Mouse (Mus musculus): ENCODE measurements around the gene Ebp. TPM values are rescaled to one million over a fixed set of nuclear protein-coding genes. Genes with fewer than 3 reads are reported as not detected.

Gene Ebp
- polyA plus RNA-seq, 1 experiment from 2014 or later = 25.5 TPM

DNA sequence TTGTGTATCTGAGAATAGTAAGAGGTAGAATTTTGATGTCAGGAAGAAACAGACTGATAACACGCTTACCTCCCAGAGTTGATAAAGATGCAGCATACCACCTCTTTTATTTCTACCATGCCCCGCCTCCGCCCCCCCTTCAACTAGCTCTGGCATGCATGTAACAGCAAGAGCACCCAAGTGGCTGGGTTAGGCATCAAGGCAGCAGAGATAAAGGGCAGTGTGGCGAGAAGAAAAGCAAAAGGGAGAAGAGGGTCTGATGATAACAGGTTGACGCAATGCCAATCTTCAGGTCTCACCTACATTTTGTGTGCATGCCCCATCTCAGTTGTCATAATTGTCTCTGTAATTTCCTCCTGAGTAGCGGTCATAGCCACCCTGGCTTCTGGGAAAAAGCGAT, 50.4 kb downstream of the Ebp start:
- WGBS = 91% methylated on average over 7 of the region's 7 CpGs

DNA sequence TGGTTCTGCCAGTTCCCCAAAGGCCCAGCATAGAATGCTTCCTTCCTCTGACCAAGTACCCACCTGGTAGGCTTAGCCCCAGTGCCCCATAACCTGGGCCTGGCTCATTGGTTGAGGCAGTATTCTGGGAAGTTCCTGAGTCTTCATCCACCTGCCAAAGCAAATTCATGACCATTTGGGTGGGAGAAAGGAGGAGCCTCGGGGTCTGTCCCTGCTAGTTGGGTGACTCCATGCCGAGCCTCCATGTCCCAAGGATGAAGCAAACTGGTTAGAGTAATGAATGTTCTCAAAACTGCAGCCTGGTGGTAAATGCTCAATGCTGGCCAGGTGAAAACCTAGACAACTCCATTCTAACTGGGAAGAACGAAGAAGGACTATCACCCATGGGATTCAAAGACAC, 52.3 kb downstream of the Ebp start:
- H3K27me3 ChIP-seq (ENCODE audit: control insufficient read depth, insufficient read depth, low read length) = no peaks in the 10 kb centered on the region
- H3K27ac ChIP-seq (replicated peaks; ENCODE audit: low read depth, low read length) = no peak overlapping the region
- 0 out of 2 replicates have a peak, but pooled peaks cover 9% of the 10 kb centered on the region for H3K4me1 ChIP-seq (ENCODE audit: control insufficient read depth, insufficient read depth, low read length)
- no peak for ATAC-seq (ENCODE audit: insufficient number of reproducible peaks, low FRiP score, low TSS enrichment, low read depth)
- H3K4me3 ChIP-seq (ENCODE audit: low read depth, low read length) = no peak overlapping the region
- DNase-seq (ENCODE audit: low spot score) = no peak
- no peak overlapping the region for H3K4me2 ChIP-seq (ENCODE audit: low read depth, severe bottlenecking)
- H3K36me3 ChIP-seq (ENCODE audit: control insufficient read depth, insufficient read depth, low read length) = peaks cover 4% of the 10 kb centered on the region; the same call in 1 of the 2 replicates
- 74% methylated on average over 3 of the region's 3 CpGs for WGBS
- H3K9me3 ChIP-seq (ENCODE audit: control insufficient read depth, low read length) = no peaks in the 10 kb centered on the region
- no peak overlapping the region for H3K9ac ChIP-seq (ENCODE audit: low read length)

More for the DNA sequence above, 50.4 kb downstream of the Ebp start:
- Histone ChIP-seq H3K36me3 (ENCODE audit: control insufficient read depth, insufficient read depth, low read length) (peaks cover 4% of the 10 kb centered on the region; the same call in 1 of the 2 replicates), H3K9me3 (ENCODE audit: control insufficient read depth, low read length) (no peaks in the 10 kb centered on the region), H3K27ac (replicated peaks; ENCODE audit: low read depth, low read length) (no peak overlapping the region), H3K4me3 (ENCODE audit: low read depth, low read length) (no peak overlapping the region), H3K27me3 (ENCODE audit: control insufficient read depth, insufficient read depth, low read length) (no peaks in the 10 kb centered on the region), H3K4me2 (ENCODE audit: low read depth, severe bottlenecking) (no peak overlapping the region), H3K4me1 (ENCODE audit: control insufficient read depth, insufficient read depth, low read length) (0 out of 2 replicates have a peak, but pooled peaks cover 9% of the 10 kb centered on the region), H3K9ac (ENCODE audit: low read length) (no peak overlapping the region)
- ATAC-seq (ENCODE audit: insufficient number of reproducible peaks, low FRiP score, low TSS enrichment, low read depth) (no peak), DNase-seq (ENCODE audit: low spot score) (no peak)

DNA sequence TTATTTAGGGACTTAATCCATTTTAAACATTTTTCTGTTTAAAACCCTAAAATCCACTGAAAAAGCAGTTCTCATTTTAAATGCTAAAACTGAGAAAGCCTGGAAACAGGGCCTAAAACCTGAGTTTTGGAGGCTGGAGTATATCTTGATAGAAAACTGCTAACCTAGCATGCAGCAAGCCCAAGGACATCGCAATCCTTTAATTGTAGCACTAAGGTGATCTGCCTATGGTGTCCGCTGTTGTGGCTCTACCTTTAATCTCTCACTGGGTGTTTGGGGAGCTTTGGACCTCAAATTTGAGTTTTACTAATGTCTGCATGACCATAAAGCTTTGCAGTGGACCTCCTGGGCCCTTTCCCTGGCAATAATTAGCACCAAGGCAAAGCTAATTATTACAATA, 52.9 kb downstream of the Ebp start:
- no peaks in the 10 kb centered on the region for H3K27me3 ChIP-seq (ENCODE audit: control insufficient read depth, insufficient read depth, low read length)
- no peak overlapping the region for H3K9ac ChIP-seq (ENCODE audit: low read length)
- peaks cover 4% of the 10 kb centered on the region; the same call in 1 of the 2 replicates for H3K36me3 ChIP-seq (ENCODE audit: control insufficient read depth, insufficient read depth, low read length)
- no peak overlapping the region for H3K4me3 ChIP-seq (ENCODE audit: low read depth, low read length)
- H3K4me1 ChIP-seq (ENCODE audit: control insufficient read depth, insufficient read depth, low read length) = 0 out of 2 replicates have a peak, but pooled peaks cover 9% of the 10 kb centered on the region
- H3K4me2 ChIP-seq (ENCODE audit: low read depth, severe bottlenecking) = no peak overlapping the region
- 93% methylated on average over 2 of the region's 2 CpGs for WGBS
- no peaks in the 10 kb centered on the region for H3K9me3 ChIP-seq (ENCODE audit: control insufficient read depth, low read length)
- H3K27ac ChIP-seq (replicated peaks; ENCODE audit: low read depth, low read length) = no peak overlapping the region
- no peak for ATAC-seq (ENCODE audit: insufficient number of reproducible peaks, low FRiP score, low TSS enrichment, low read depth)
- no peak for DNase-seq (ENCODE audit: low spot score)

DNA sequence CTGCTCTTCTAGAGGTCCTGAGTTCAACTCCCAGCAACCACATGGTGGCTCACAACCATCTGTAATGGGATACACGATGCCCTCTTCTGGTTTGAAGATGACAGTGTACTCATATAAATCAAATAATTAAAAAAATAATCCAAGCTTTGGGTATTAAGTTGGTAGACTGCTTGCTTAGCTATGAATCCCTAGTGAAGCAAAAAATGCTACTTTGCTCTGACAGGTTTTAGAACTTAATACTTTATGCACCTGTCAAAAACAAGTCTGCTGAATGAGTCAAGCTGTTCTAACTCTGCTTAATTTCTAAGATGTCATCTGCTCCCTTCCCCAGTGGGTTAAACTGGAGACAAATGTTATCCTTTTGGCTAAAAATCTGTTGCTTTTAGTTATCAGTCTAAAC, 53.8 kb downstream of the Ebp start:
- no peak overlapping the region for H3K4me3 ChIP-seq (ENCODE audit: low read depth, low read length)
- no peak overlapping the region for H3K4me2 ChIP-seq (ENCODE audit: low read depth, severe bottlenecking)
- no peaks in the 10 kb centered on the region for H3K27me3 ChIP-seq (ENCODE audit: control insufficient read depth, insufficient read depth, low read length)
- H3K4me1 ChIP-seq (ENCODE audit: control insufficient read depth, insufficient read depth, low read length) = 0 out of 2 replicates have a peak, but pooled peaks cover 9% of the 10 kb centered on the region
- H3K27ac ChIP-seq (replicated peaks; ENCODE audit: low read depth, low read length) = no peak overlapping the region
- 58% methylated on average over 1 of the region's 1 CpGs for whole genome bisulfite sequencing
- peaks cover 4% of the 10 kb centered on the region; the same call in 1 of the 2 replicates for H3K36me3 ChIP-seq (ENCODE audit: control insufficient read depth, insufficient read depth, low read length)
- no peaks in the 10 kb centered on the region for H3K9me3 ChIP-seq (ENCODE audit: control insufficient read depth, low read length)
- ATAC-seq (ENCODE audit: insufficient number of reproducible peaks, low FRiP score, low TSS enrichment, low read depth) = no peak
- no peak overlapping the region for H3K9ac ChIP-seq (ENCODE audit: low read length)
- DNase-seq (ENCODE audit: low spot score) = no peak

DNA sequence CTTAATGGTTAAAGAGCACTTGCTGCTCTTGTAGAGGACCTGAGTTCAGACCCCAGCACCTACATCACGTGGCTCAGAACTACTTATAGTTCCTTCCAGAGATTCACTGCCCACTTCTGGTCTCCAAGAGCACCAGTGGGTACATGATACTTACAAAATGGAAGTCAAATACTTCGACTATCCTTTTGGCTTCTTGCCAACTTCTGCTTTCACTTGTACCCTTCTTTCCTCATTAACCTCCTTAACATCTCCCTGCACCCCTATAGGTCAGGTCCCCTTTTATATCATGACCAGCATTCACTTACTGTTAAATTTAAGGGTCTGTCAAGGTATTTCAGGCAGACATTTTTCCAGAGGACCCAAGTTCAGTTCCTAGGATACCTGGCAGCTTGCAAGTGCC, 57.4 kb downstream of the Ebp start:
- no peak overlapping the region for H3K4me2 ChIP-seq (ENCODE audit: low read depth, severe bottlenecking)
- no peaks in the 10 kb centered on the region for H3K9me3 ChIP-seq (ENCODE audit: control insufficient read depth, low read length)
- no peak overlapping the region for H3K9ac ChIP-seq (ENCODE audit: low read length)
- H3K4me3 ChIP-seq (ENCODE audit: low read depth, low read length) = no peak overlapping the region
- WGBS = 70% methylated on average over 2 of the region's 2 CpGs
- no peak for DNase-seq (ENCODE audit: low spot score)
- H3K27ac ChIP-seq (replicated peaks; ENCODE audit: low read depth, low read length) = no peak overlapping the region
- H3K36me3 ChIP-seq (ENCODE audit: control insufficient read depth, insufficient read depth, low read length) = no peaks in the 10 kb centered on the region
- ATAC-seq (ENCODE audit: insufficient number of reproducible peaks, low FRiP score, low TSS enrichment, low read depth) = no peak
- H3K4me1 ChIP-seq (ENCODE audit: control insufficient read depth, insufficient read depth, low read length) = no peaks in the 10 kb centered on the region
- H3K27me3 ChIP-seq (ENCODE audit: control insufficient read depth, insufficient read depth, low read length) = no peaks in the 10 kb centered on the region

Other genes with a start within 250 kb of the Ebp start
- gene Hdac6, start 245.6 kb downstream of the Ebp start, polyA plus RNA-seq (2014; fragmentation: Nextera tagmentation; extraction: Ambion mirVana) = 42.7 and 43.6 TPM in 2 replicates
- 2.7 and 3.4 TPM in 2 replicates for gene Gata1, start 215.4 kb downstream of the Ebp start, polyA plus RNA-seq (2014; fragmentation: Nextera tagmentation; extraction: Ambion mirVana)
- gene Glod5, start 175.0 kb downstream of the Ebp start, polyA plus RNA-seq (2014; fragmentation: Nextera tagmentation; extraction: Ambion mirVana) = not detected in 2 replicates
- 95.7 and 102 TPM in 2 replicates for gene Suv39h1, start 118.8 kb downstream of the Ebp start, polyA plus RNA-seq (2014; fragmentation: Nextera tagmentation; extraction: Ambion mirVana)
- 0.27 and 0.44 TPM in 2 replicates for gene Was, start 103.0 kb downstream of the Ebp start, polyA plus RNA-seq (2014; fragmentation: Nextera tagmentation; extraction: Ambion mirVana)
- 12.4 and 15.6 TPM in 2 replicates for gene Wdr13, start 60.6 kb downstream of the Ebp start, polyA plus RNA-seq (2014; fragmentation: Nextera tagmentation; extraction: Ambion mirVana)
- 538 and 539 TPM in 2 replicates for gene Rbm3, start 47.6 kb downstream of the Ebp start, polyA plus RNA-seq (2014; fragmentation: Nextera tagmentation; extraction: Ambion mirVana)
- gene Tbc1d25, start 17.3 kb downstream of the Ebp start, polyA plus RNA-seq (2014; fragmentation: Nextera tagmentation; extraction: Ambion mirVana) = 15.4 and 15.5 TPM in 2 replicates
- 11.1 and 11.8 TPM in 2 replicates for gene Porcn, start 13.0 kb upstream of the Ebp start, polyA plus RNA-seq (2014; fragmentation: Nextera tagmentation; extraction: Ambion mirVana)
- 51.2 and 53.6 TPM in 2 replicates for gene Ftsj1, start 58.9 kb upstream of the Ebp start, polyA plus RNA-seq (2014; fragmentation: Nextera tagmentation; extraction: Ambion mirVana)
- gene Slc38a5, start 77.6 kb upstream of the Ebp start, polyA plus RNA-seq (2014; fragmentation: Nextera tagmentation; extraction: Ambion mirVana) = 3.3 and 4.2 TPM in 2 replicates
- not detected in 2 replicates for gene Ssxb10, start 133.9 kb upstream of the Ebp start, polyA plus RNA-seq (2014; fragmentation: Nextera tagmentation; extraction: Ambion mirVana)
- not detected in 2 replicates for gene Ssxb9, start 173.5 kb upstream of the Ebp start, polyA plus RNA-seq (2014; fragmentation: Nextera tagmentation; extraction: Ambion mirVana)
- gene Ssxb1, start 219.8 kb upstream of the Ebp start, polyA plus RNA-seq (2014; fragmentation: Nextera tagmentation; extraction: Ambion mirVana) = not detected in 2 replicates